Mouse (Mus musculus): ENCODE measurements around the gene Hspa12b.

Hspa12b gene

DNA sequence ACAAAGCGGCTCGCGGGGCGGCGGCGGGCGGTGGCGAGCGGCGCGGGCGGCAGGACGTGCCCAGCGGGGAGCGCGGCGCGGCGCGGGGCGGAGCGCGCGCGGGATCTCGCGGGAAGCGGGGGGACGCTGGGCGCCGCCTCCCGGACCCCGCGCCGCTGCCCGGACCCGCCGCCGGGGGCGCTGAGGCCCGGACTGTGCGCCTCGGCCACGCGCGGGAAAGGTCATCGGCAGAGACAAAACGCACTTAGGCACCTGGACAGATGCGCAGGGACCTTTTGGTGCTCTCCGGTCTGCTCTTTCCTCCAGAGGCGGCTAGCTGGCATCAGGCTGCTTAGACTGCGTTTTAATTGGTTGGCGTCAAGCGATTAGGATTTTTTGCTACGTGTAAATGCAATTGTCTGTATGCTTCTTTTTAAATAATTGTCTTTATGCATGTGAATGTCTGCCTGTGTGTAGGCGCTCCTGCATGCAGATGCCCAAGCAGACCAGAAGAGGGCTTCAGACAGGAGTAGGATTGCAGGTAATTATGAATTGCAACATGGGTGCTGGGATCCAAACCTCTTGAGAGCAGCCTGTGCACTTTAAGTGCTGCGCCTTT is 53.0 kb downstream of the Hspa12b start, which contains the start of gene Cenpb:
Gene Cenpb, minus strand, starts transcription at position 78 of the 598 bp plus-strand sequence.
- DNase-seq (ENCODE audit: low spot score), result peak; percentile 88

DNA sequence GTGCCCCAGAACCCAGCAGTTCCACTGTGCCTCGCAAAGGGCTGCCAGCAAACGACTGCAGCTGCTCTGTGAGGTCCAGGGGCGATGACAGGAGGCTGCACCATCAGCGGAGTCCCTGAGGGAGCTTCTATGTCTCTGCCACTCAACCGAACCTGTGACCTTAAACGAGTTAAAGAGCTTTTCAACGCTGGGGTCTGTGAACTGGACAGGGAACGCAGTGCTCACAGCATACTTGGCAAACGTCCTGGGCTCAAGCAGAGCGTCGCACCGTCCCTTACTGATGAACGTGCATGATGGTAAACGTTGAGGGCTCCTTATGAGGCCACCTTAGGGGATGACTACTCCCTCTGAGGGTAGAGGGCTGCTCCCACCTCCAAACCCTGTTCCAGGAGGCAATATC is 59.3 kb downstream of the Hspa12b start:
- DNase-seq (ENCODE audit: low spot score), result no peak

DNA sequence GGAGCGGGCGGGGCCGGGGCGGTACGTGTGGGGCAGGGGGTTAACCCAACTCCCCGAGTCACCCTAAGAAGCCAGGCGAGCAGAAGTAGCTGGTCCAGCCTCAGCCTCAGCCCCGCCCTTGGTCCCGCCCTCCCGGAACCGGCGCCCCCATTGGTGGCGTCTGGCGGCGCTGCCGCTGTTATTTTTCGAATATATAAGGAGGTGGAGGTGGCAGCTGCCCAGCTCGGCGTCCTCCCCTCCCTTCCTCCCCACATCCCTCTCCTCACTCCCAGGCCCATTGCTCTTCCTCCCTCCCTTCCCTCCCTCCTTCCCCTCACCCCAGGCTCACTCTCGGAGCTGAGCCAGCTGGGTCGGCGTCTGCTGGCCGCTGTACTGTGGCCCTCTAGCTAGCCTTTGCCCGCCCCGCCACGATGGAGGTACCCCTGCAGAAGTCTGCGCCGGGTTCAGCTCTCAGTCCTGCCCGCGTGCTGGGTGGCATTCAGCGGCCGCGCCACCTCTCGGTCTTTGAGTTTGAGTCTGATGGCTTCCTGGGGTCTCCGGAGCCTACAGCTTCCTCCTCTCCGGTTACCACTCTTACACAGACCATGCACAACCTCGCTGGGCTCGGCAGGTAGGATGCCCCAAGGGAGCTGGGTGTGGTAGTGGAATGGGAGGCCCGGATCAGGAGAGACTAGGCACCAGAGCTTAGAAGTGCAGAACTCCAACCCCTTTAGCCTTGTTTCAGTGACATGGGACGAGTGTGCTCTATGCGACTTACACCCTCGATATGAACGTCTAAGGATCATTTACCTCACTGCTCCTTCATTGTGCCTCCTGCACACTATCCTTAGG is 59.9 kb downstream of the Hspa12b start, which contains the start of the genes Cdc25b and Spef1:
Gene Cdc25b, plus strand, starts transcription at position 179 of the 831 bp plus-strand sequence.
Gene Spef1, minus strand, starts transcription at position 512 of the 831 bp plus-strand sequence.
- peak; percentile 88 for DNase-seq (ENCODE audit: low spot score)

DNA sequence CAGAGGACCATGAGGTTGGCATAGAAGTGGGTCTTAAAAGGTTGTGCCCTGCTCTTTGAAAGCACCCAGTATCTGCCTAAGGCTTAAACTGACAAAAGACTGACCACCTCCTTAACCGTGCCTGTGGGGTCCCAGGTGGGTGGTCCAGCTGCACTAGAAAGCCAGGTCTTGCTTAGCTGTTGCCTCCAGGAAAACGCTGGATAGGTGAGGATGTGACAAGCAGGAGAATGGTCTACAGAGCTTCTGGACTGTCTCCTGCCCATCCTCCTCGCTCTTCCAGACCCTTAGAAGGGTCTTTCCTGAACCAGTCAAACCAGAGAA is 60.5 kb downstream of the Hspa12b start:
- no peak for DNase-seq (ENCODE audit: low spot score)

DNA sequence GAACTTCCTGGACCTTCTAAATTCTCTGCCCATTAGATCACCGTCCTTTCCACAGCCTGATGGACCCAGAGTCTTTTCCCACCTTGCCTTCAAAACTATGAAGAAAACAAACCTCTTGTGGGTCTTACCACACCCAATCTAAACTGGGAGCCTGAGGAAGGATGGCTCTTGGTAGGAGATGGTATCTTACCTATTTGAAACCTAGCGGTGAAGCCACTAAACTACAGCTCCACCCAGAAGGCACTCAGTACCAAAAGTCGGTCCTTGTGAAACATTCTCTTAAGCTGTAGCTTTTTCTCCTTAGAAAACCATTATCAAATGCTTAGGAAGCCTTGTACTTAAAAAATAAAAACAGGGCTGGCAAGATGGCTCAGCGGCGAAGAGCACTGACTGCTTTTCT is 61.2 kb downstream of the Hspa12b start:
- no peak for DNase-seq (ENCODE audit: low spot score)

DNA sequence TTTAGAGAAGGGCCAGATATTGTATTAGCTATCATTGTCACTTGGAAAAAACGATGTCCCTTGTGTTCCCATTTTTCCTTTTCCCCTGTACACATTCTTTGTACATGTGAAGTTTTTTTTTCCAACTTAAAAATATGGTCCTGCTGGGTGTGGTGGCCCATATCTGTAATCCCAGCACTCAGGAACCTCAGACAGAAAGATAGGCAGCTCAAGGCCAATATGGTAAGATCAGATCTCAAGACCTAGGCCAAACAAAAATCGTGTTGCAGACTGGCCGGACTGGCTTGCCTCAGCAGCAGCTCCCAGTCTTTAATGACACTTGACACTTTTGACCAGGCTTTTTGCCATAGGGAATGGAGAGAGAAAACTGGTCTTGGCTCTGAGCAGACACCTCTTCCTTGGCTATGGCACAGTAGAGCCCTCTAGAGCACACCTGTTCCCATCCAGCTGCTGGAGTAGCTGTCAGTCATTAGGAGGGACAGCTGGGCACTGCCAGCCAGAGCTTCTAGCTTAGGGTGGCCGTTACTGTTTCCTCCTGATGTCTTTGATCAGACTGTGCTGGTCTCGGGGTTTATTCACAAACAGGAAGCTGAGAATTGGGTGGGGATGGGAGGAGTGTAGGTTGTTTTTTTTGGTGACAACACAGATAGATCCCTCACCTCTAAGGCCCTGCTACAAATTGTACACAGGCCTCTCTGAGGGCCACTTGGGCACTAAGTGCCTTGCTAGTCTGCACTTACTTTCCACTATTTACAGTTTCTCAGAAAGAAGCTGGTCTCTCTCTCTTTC is 62.6 kb downstream of the Hspa12b start:
- DNase-seq (ENCODE audit: low spot score), result no peak

DNA sequence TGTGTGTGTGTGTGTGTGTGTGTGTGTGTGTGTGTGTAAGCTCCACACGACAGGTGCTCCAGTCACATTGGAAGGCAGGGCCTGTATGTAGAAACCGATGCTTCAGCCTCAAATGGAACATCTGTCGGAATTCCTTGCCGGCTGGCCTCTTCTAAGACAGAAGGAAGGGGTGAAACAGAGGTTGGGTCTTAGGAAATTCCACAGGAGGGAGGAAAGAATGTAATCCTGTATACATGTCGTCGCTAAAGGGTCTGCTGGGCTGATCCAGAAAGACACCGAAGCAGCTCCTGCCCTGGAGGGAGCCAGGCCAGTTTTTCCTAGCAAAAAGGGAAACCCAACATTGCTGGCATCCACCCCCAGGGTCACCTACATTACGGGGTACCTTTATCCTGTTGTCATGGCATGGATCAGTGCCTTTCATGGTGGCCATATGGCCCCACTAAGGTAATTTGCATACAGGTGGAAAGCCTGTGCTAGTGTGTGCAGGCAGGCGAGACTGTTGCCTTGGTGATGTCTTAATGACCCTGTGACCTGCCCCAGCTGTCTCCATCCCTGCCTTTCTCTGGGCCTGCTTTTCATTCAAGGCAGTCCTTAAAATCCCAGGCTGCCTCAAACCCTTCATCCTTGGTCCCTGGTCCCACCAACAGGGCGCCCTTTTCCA is 63.4 kb downstream of the Hspa12b start:
- DNase-seq (ENCODE audit: low spot score), result peak; percentile 49

DNA sequence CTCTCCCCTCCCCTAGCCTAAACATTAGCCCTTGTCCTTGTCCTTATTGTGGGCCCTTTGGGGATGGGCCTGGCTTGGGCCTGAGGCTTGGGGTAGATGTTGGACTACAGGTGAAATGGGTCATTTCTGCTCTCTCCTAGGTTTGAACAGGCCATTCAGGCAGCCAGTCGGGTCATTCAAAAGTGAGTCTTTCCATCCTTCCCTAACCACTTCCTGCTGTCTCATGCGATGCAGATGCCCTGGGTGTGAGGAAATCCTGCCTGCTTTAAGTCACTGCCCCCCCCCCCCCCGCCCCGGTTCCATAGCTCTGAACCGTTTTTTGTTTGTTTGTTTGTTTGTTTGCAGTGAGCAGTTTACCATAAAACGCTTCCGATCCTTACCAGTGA is 63.9 kb downstream of the Hspa12b start:
- no peak for DNase-seq (ENCODE audit: low spot score)
